Mouse (Mus musculus) hindbrain, embryonic 15.5 days (tissue): ENCODE results near the gene Plxnd1. TPM values are rescaled to one million over a fixed set of nuclear protein-coding genes. Genes with fewer than 3 reads are reported as not detected.

ENCODE experiments used
- ATAC-seq: fragments of 200-750 bp; cut with Nextera tagmentation; 2 replicates; pipeline ENCODE4 v1.8.0; 2017; ENCODE audit warnings: low read depth, moderate number of reproducible peaks, moderate TSS enrichment; ENCODE audit not compliant: low FRiP score
- H3K27ac ChIP-seq: fragments of 300-500 bp; sonication (generic); replicated peaks from 2 replicates; pipeline ENCODE4 v1.5.1; 2015; ENCODE audit warnings: mild to moderate bottlenecking, inconsistent platforms
- H3K27me3 ChIP-seq: fragments of 300-500 bp; sonication (generic); 2 replicates; pipeline ENCODE4 v1.6.1; 2015; ENCODE audit warnings: control low read depth, inconsistent platforms
- H3K36me3 ChIP-seq: fragments of 300-500 bp; sonication (generic); 2 replicates; pipeline ENCODE4 v1.6.1; 2015; ENCODE audit warnings: control low read depth, inconsistent platforms
- H3K4me1 ChIP-seq: fragments of 300-500 bp; sonication (generic); replicated peaks from 2 replicates; pipeline ENCODE4 v1.6.1; 2015; ENCODE audit warnings: control low read depth, inconsistent platforms
- H3K4me2 ChIP-seq: fragments of 300-500 bp; sonication (generic); 2 replicates; pipeline ENCODE4 v1.6.1; 2015; ENCODE audit warnings: moderate library complexity, mild to moderate bottlenecking, inconsistent platforms
- H3K4me3 ChIP-seq: fragments of 300-500 bp; sonication (generic); 2 replicates; pipeline ENCODE4 v1.5.1; 2015; ENCODE audit warnings: mild to moderate bottlenecking, inconsistent platforms
- H3K9ac ChIP-seq: fragments of 300-500 bp; sonication (generic); 2 replicates; pipeline ENCODE4 v1.6.1; 2015; ENCODE audit warnings: inconsistent platforms
- H3K9me3 ChIP-seq: fragments of 300-500 bp; sonication (generic); 2 replicates; pipeline ENCODE4 v1.6.1; 2016; ENCODE audit warnings: control low read depth, inconsistent platforms
- WGBS: fragments of 180-500 bp; shearing (Covaris S2); methylation state at CpG from one replicate; pipeline ENCODE4 v1.1.7; 2015; 5-methylcytosine and 5-hydroxymethylcytosine counted together
- polyA plus RNA-seq: library from polyadenylated mRNA; unstranded; fragments of >200 nt; fragmentation: Nextera tagmentation; extraction: Ambion mirVana; gene quantifications from 2 replicates; pipeline ENCODE4 v1.2.1, GENCODE M21; 2015

Plxnd1 gene
- polyA plus RNA-seq, 1 experiment from 2014 or later = 10.8 TPM

- 87% methylated on average over 3 of the region's 3 CpGs for WGBS
- no peak for ATAC-seq
- Histone ChIP-seq H3K4me1 (peaks cover 11% of the 10 kb centered on the region), H3K36me3 (no peaks in the 10 kb centered on the region), H3K4me3 (no peak overlapping the region), H3K4me2 (no peak overlapping the region), H3K9ac (no peak overlapping the region), H3K27me3 (no peaks in the 10 kb centered on the region), H3K27ac (no peak overlapping the region), H3K9me3 (no peaks in the 10 kb centered on the region)
Measured at GRCm38 (mm10) chr6:115961743-115962142, 33.1 kb downstream of the Plxnd1 start.

GRCm38 (mm10) chr6:115960322-115960721, 34.5 kb downstream of the Plxnd1 start:
- ATAC-seq = no peak
- Histone ChIP-seq H3K9ac (no peak overlapping the region), H3K4me3 (no peak overlapping the region), H3K36me3 (no peaks in the 10 kb centered on the region), H3K4me1 (peaks cover 16% of the 10 kb centered on the region), H3K27me3 (no peaks in the 10 kb centered on the region), H3K9me3 (no peaks in the 10 kb centered on the region), H3K4me2 (no peak overlapping the region), H3K27ac (no peak overlapping the region)
- 95% methylated on average over 19 of the region's 19 CpGs for WGBS

- H3K9ac ChIP-seq = no peak overlapping the region
- ATAC-seq = no peak
- H3K36me3 ChIP-seq = no peaks in the 10 kb centered on the region
- H3K27ac ChIP-seq = no peak overlapping the region
- H3K4me3 ChIP-seq = no peak overlapping the region
- no peaks in the 10 kb centered on the region for H3K9me3 ChIP-seq
- peaks cover 19% of the 10 kb centered on the region for H3K4me1 ChIP-seq
- H3K4me2 ChIP-seq = no peak overlapping the region
- WGBS = 78% methylated on average over 7 of the region's 7 CpGs
- no peaks in the 10 kb centered on the region for H3K27me3 ChIP-seq
Measured at GRCm38 (mm10) chr6:115959151-115959691, 35.6 kb downstream of the Plxnd1 start.

- no peak for ATAC-seq
- no peak overlapping the region for H3K27ac ChIP-seq
- no peak overlapping the region for H3K4me2 ChIP-seq
- no peaks in the 10 kb centered on the region for H3K27me3 ChIP-seq
- whole genome bisulfite sequencing = 91% methylated on average over 9 of the region's 9 CpGs
- no peak overlapping the region for H3K9ac ChIP-seq
- no peaks in the 10 kb centered on the region for H3K9me3 ChIP-seq
- H3K4me1 ChIP-seq = peaks cover 20% of the 10 kb centered on the region
- no peak overlapping the region for H3K4me3 ChIP-seq
- H3K36me3 ChIP-seq = no peaks in the 10 kb centered on the region
Measured at GRCm38 (mm10) chr6:115958445-115958844, 36.4 kb downstream of the Plxnd1 start.

GRCm38 (mm10) chr6:115957681-115958080, 37.1 kb downstream of the Plxnd1 start:
- no peaks in the 10 kb centered on the region for H3K36me3 ChIP-seq
- ATAC-seq = no peak
- 46% methylated on average over 5 of the region's 6 CpGs for WGBS
- no peak overlapping the region for H3K9ac ChIP-seq
- peaks cover 20% of the 10 kb centered on the region for H3K4me1 ChIP-seq
- H3K27me3 ChIP-seq = no peaks in the 10 kb centered on the region
- H3K27ac ChIP-seq = no peak overlapping the region; the same call in 1 of the 2 replicates
- H3K4me3 ChIP-seq = no peak overlapping the region
- no peak overlapping the region for H3K4me2 ChIP-seq
- no peaks in the 10 kb centered on the region for H3K9me3 ChIP-seq

GRCm38 (mm10) chr6:115956922-115957601, 37.7 kb downstream of the Plxnd1 start:
- ATAC-seq = peak; percentile 21; the same call in 1 of the 2 replicates
- Histone ChIP-seq H3K9ac (no peak overlapping the region), H3K4me1 (peaks cover 20% of the 10 kb centered on the region), H3K36me3 (no peaks in the 10 kb centered on the region), H3K27ac (no peak overlapping the region; the same call in 1 of the 2 replicates), H3K4me3 (no peak overlapping the region), H3K9me3 (no peaks in the 10 kb centered on the region), H3K4me2 (no peak overlapping the region), H3K27me3 (no peaks in the 10 kb centered on the region)
- 41% methylated on average over 16 of the region's 16 CpGs for WGBS

GRCm38 (mm10) chr6:115956418-115956921, 38.3 kb downstream of the Plxnd1 start:
- H3K36me3 ChIP-seq = no peaks in the 10 kb centered on the region
- H3K27ac ChIP-seq = no peak overlapping the region
- no peak overlapping the region for H3K4me2 ChIP-seq
- H3K4me3 ChIP-seq = no peak overlapping the region
- H3K4me1 ChIP-seq = peaks cover 20% of the 10 kb centered on the region
- no peaks in the 10 kb centered on the region for H3K27me3 ChIP-seq
- ATAC-seq = no peak; the same call in 1 of the 2 replicates
- H3K9ac ChIP-seq = no peak overlapping the region
- H3K9me3 ChIP-seq = no peaks in the 10 kb centered on the region
- WGBS = 85% methylated on average over 13 of the region's 13 CpGs

- Histone ChIP-seq H3K9ac (no peak overlapping the region), H3K27me3 (no peaks in the 10 kb centered on the region), H3K4me2 (no peak overlapping the region), H3K4me3 (no peak overlapping the region), H3K36me3 (no peaks in the 10 kb centered on the region), H3K9me3 (no peaks in the 10 kb centered on the region), H3K27ac (no peak overlapping the region), H3K4me1 (peaks cover 20% of the 10 kb centered on the region)
- no peak for ATAC-seq
- 89% methylated on average over 11 of the region's 11 CpGs for WGBS
Measured at GRCm38 (mm10) chr6:115955664-115956063, 39.1 kb downstream of the Plxnd1 start.

GRCm38 (mm10) chr6:115955169-115955568, 39.6 kb downstream of the Plxnd1 start:
- H3K9ac ChIP-seq = no peak overlapping the region
- no peaks in the 10 kb centered on the region for H3K9me3 ChIP-seq
- 81% methylated on average over 4 of the region's 4 CpGs for WGBS
- no peak overlapping the region for H3K4me3 ChIP-seq
- H3K4me2 ChIP-seq = no peak overlapping the region
- ATAC-seq = no peak
- peaks cover 20% of the 10 kb centered on the region for H3K4me1 ChIP-seq
- H3K36me3 ChIP-seq = no peaks in the 10 kb centered on the region
- H3K27me3 ChIP-seq = no peaks in the 10 kb centered on the region
- H3K27ac ChIP-seq = no peak overlapping the region

- 68% methylated on average over 9 of the region's 9 CpGs for WGBS
- Histone ChIP-seq H3K27me3 (no peaks in the 10 kb centered on the region), H3K27ac (no peak overlapping the region), H3K9me3 (no peaks in the 10 kb centered on the region), H3K4me1 (peaks cover 20% of the 10 kb centered on the region), H3K9ac (no peak overlapping the region), H3K4me3 (no peak overlapping the region), H3K36me3 (no peaks in the 10 kb centered on the region), H3K4me2 (no peak overlapping the region)
- ATAC-seq = no peak
Measured at GRCm38 (mm10) chr6:115954506-115955074, 40.2 kb downstream of the Plxnd1 start.

- H3K4me3 ChIP-seq = no peak overlapping the region
- no peak overlapping the region for H3K9ac ChIP-seq
- no peaks in the 10 kb centered on the region for H3K36me3 ChIP-seq
- no peaks in the 10 kb centered on the region for H3K9me3 ChIP-seq
- 31% methylated on average over 6 of the region's 6 CpGs for WGBS
- H3K4me1 ChIP-seq = peaks cover 2% of the 10 kb centered on the region; the same call in 1 of the 2 replicates
- no peak overlapping the region for H3K4me2 ChIP-seq
- H3K27me3 ChIP-seq = no peaks in the 10 kb centered on the region
- H3K27ac ChIP-seq = no peak overlapping the region
- ATAC-seq = peak; percentile 23; the same call in 1 of the 2 replicates
Measured at GRCm38 (mm10) chr6:115946389-115946788, 48.4 kb downstream of the Plxnd1 start.

- Histone ChIP-seq H3K9me3 (no peaks in the 10 kb centered on the region), H3K4me3 (no peak overlapping the region), H3K4me2 (no peak overlapping the region), H3K27ac (no peak overlapping the region), H3K9ac (no peak overlapping the region), H3K27me3 (no peaks in the 10 kb centered on the region), H3K4me1 (peaks cover 2% of the 10 kb centered on the region; the same call in 1 of the 2 replicates), H3K36me3 (no peaks in the 10 kb centered on the region)
- WGBS = 86% methylated on average over 8 of the region's 8 CpGs
- ATAC-seq = no peak
Measured at GRCm38 (mm10) chr6:115945633-115946032, 49.2 kb downstream of the Plxnd1 start.
